Mouse (Mus musculus) activated CD4-positive, CD25-positive, alpha-beta regulatory T cell, adult 9 weeks (primary cell): ENCODE measurements around the gene Fam167b. TPM values are rescaled to one million over a fixed set of nuclear protein-coding genes. Genes with fewer than 3 reads are reported as not detected.

Source experiments
- polyA plus RNA-seq: library from polyadenylated mRNA; unstranded; fragments of 100-300 nt; shearing (Covaris generic); gene quantifications from one replicate; pipeline ENCODE4 v1.2.1, GENCODE M21; 2017

The Fam167b gene
- not detected for polyA plus RNA-seq

GRCm38 (mm10) chr4:129578466-129578865 is at the start of gene Fam167b:
Gene Fam167b, minus strand, starts transcription at chr4:129578549.

GRCm38 (mm10) chr4:129623681-129624091 is 45.3 kb upstream of the Fam167b start, which contains the start of gene Ccdc28b:
Gene Ccdc28b, minus strand, starts transcription at chr4:129623947.

GRCm38 (mm10) chr4:129618786-129619691 is 40.7 kb upstream of the Fam167b start, which contains the start of gene Iqcc:
Gene Iqcc, minus strand, starts transcription at chr4:129619099.

GRCm38 (mm10) chr4:129614093-129614492 is 35.7 kb upstream of the Fam167b start, which contains the start of gene Dcdc2b:
Gene Dcdc2b, minus strand, starts transcription at chr4:129614257.

GRCm38 (mm10) chr4:129600233-129601158 is 22.1 kb upstream of the Fam167b start, which contains the start of the genes Eif3i and Tmem234:
Gene Eif3i, minus strand, starts transcription at chr4:129600648.
Gene Tmem234, plus strand, starts transcription at chr4:129600668.

GRCm38 (mm10) chr4:129573430-129573829 is 4.9 kb downstream of the Fam167b start, which contains the start of gene Lck:
Gene Lck, minus strand, starts transcription at chr4:129573641.

GRCm38 (mm10) chr4:129542592-129543141 is 35.7 kb downstream of the Fam167b start, which contains the start of gene Hdac1:
Gene Hdac1, minus strand, starts transcription at chr4:129542713.

Other genes starting within 250 kb of the Fam167b start
- gene Rbbp4, start 243.2 kb downstream of the Fam167b start, polyA plus RNA-seq = 389 TPM
- gene Zbtb8os, start 242.9 kb downstream of the Fam167b start, polyA plus RNA-seq = 84.4 TPM
- gene Zbtb8a, start 200.4 kb downstream of the Fam167b start, polyA plus RNA-seq = 8.7 TPM
- gene Zbtb8b, start 137.7 kb downstream of the Fam167b start, polyA plus RNA-seq = 0.09 TPM
- gene Bsdc1, start 117.0 kb downstream of the Fam167b start, polyA plus RNA-seq = 41.7 TPM
- gene Tssk3, start 87.5 kb downstream of the Fam167b start, polyA plus RNA-seq = not detected
- gene Fam229a, start 87.4 kb downstream of the Fam167b start, polyA plus RNA-seq = not detected
- gene Marcksl1, start 65.0 kb downstream of the Fam167b start, polyA plus RNA-seq = 11.7 TPM
- 359 TPM for gene Hdac1, start 35.8 kb downstream of the Fam167b start, polyA plus RNA-seq
- gene Lck, start 4.9 kb downstream of the Fam167b start, polyA plus RNA-seq = 1,657 TPM
- 207 TPM for gene Eif3i, start 22.1 kb upstream of the Fam167b start, polyA plus RNA-seq
- gene Tmem234, start 22.1 kb upstream of the Fam167b start, polyA plus RNA-seq = 247 TPM
- gene Dcdc2b, start 35.7 kb upstream of the Fam167b start, polyA plus RNA-seq = 6.0 TPM
- gene Iqcc, start 40.5 kb upstream of the Fam167b start, polyA plus RNA-seq = 45.5 TPM
- 41.1 TPM for gene Ccdc28b, start 45.4 kb upstream of the Fam167b start, polyA plus RNA-seq
- 94.7 TPM for gene Txlna, start 62.5 kb upstream of the Fam167b start, polyA plus RNA-seq
- 25.9 TPM for gene Kpna6, start 94.2 kb upstream of the Fam167b start, polyA plus RNA-seq
- gene Tmem39b, start 118.3 kb upstream of the Fam167b start, polyA plus RNA-seq = 20.8 TPM
- gene Khdrbs1, start 163.8 kb upstream of the Fam167b start, polyA plus RNA-seq = 35.5 TPM
- 256 TPM for gene Ptp4a2, start 232.7 kb upstream of the Fam167b start, polyA plus RNA-seq